Mouse (Mus musculus): Measurements from ENCODE around the gene Zfp46. TPM values are rescaled to one million over a fixed set of nuclear protein-coding genes. Genes with fewer than 3 reads are reported as not detected.

The Zfp46 gene
- polyA plus RNA-seq, 1 experiment from 2014 or later: 35.2 TPM

- Histone ChIP-seq H3K9ac (ENCODE audit: low read depth, low read length) (no peak overlapping the region), H3K27me3 (replicated peaks; ENCODE audit: control insufficient read depth, insufficient read depth, low read length) (no peaks in the 10 kb centered on the region), H3K36me3 (ENCODE audit: control insufficient read depth, insufficient read depth, low read length) (peaks cover 13% of the 10 kb centered on the region), H3K27ac (ENCODE audit: low read depth, low read length) (no peak overlapping the region), H3K4me1 (ENCODE audit: control insufficient read depth, insufficient read depth, low read depth, low read length) (no peaks in the 10 kb centered on the region; the same call in 1 of the 2 replicates), H3K4me3 (ENCODE audit: low read length) (no peak overlapping the region), H3K4me2 (ENCODE audit: low read length) (no peak overlapping the region), H3K9me3 (ENCODE audit: control insufficient read depth, low read length) (no peaks in the 10 kb centered on the region)
- no peak for ATAC-seq
- WGBS: 85% methylated on average over 4 of the region's 4 CpGs
These were observed 35.5 kb downstream of the Zfp46 start for GRCm38 (mm10) chr4:136320016-136320415.

- no peak for ATAC-seq
- no peaks in the 10 kb centered on the region for H3K4me1 ChIP-seq (ENCODE audit: control insufficient read depth, insufficient read depth, low read depth, low read length)
- H3K36me3 ChIP-seq (ENCODE audit: control insufficient read depth, insufficient read depth, low read length): peaks cover 13% of the 10 kb centered on the region
- no peak overlapping the region for H3K9ac ChIP-seq (ENCODE audit: low read depth, low read length)
- no peaks in the 10 kb centered on the region for H3K9me3 ChIP-seq (ENCODE audit: control insufficient read depth, low read length)
- 67% methylated on average over 2 of the region's 2 CpGs for WGBS
- H3K4me2 ChIP-seq (ENCODE audit: low read length): no peak overlapping the region
- no peak overlapping the region for H3K4me3 ChIP-seq (ENCODE audit: low read length)
- no peaks in the 10 kb centered on the region for H3K27me3 ChIP-seq (replicated peaks; ENCODE audit: control insufficient read depth, insufficient read depth, low read length)
- no peak overlapping the region for H3K27ac ChIP-seq (ENCODE audit: low read depth, low read length)
These were observed 39.7 kb downstream of the Zfp46 start for GRCm38 (mm10) chr4:136324226-136324625.

- H3K36me3 ChIP-seq (ENCODE audit: control insufficient read depth, insufficient read depth, low read length): peaks cover 6% of the 10 kb centered on the region
- no peak overlapping the region for H3K4me2 ChIP-seq (ENCODE audit: low read length)
- no peaks in the 10 kb centered on the region for H3K4me1 ChIP-seq (ENCODE audit: control insufficient read depth, insufficient read depth, low read depth, low read length)
- no peak for ATAC-seq
- no peak overlapping the region for H3K4me3 ChIP-seq (ENCODE audit: low read length)
- H3K9ac ChIP-seq (ENCODE audit: low read depth, low read length): no peak overlapping the region
- 85% methylated on average over 5 of the region's 5 CpGs for WGBS
- H3K9me3 ChIP-seq (ENCODE audit: control insufficient read depth, low read length): no peaks in the 10 kb centered on the region
- H3K27ac ChIP-seq (ENCODE audit: low read depth, low read length): no peak overlapping the region
- H3K27me3 ChIP-seq (replicated peaks; ENCODE audit: control insufficient read depth, insufficient read depth, low read length): no peaks in the 10 kb centered on the region
These were observed 42.8 kb downstream of the Zfp46 start for GRCm38 (mm10) chr4:136327238-136327637.

GRCm38 (mm10) chr4:136328115-136328514 is 43.6 kb downstream of the Zfp46 start:
- no peak overlapping the region for H3K4me2 ChIP-seq (ENCODE audit: low read length)

GRCm38 (mm10) chr4:136331709-136332108 is 47.2 kb downstream of the Zfp46 start:
- no peak overlapping the region for H3K27ac ChIP-seq (ENCODE audit: low read depth, low read length)
- WGBS: 96% methylated on average over 3 of the region's 3 CpGs
- H3K4me1 ChIP-seq (ENCODE audit: control insufficient read depth, insufficient read depth, low read depth, low read length): no peaks in the 10 kb centered on the region
- no peak for ATAC-seq
- H3K27me3 ChIP-seq (replicated peaks; ENCODE audit: control insufficient read depth, insufficient read depth, low read length): no peaks in the 10 kb centered on the region
- H3K4me2 ChIP-seq (ENCODE audit: low read length): no peak overlapping the region
- no peaks in the 10 kb centered on the region for H3K9me3 ChIP-seq (ENCODE audit: control insufficient read depth, low read length)
- H3K4me3 ChIP-seq (ENCODE audit: low read length): no peak overlapping the region
- peaks cover 12% of the 10 kb centered on the region for H3K36me3 ChIP-seq (ENCODE audit: control insufficient read depth, insufficient read depth, low read length)
- H3K9ac ChIP-seq (ENCODE audit: low read depth, low read length): no peak overlapping the region

More at GRCm38 (mm10) chr4:136328115-136328514, 43.6 kb downstream of the Zfp46 start:
- Histone ChIP-seq H3K36me3 (ENCODE audit: control insufficient read depth, insufficient read depth, low read length) (peaks cover 12% of the 10 kb centered on the region), H3K27ac (ENCODE audit: low read depth, low read length) (no peak overlapping the region), H3K27me3 (replicated peaks; ENCODE audit: control insufficient read depth, insufficient read depth, low read length) (no peaks in the 10 kb centered on the region), H3K9ac (ENCODE audit: low read depth, low read length) (no peak overlapping the region), H3K4me3 (ENCODE audit: low read length) (no peak overlapping the region), H3K4me1 (ENCODE audit: control insufficient read depth, insufficient read depth, low read depth, low read length) (no peaks in the 10 kb centered on the region), H3K9me3 (ENCODE audit: control insufficient read depth, low read length) (no peaks in the 10 kb centered on the region)
- ATAC-seq: no peak

- Histone ChIP-seq H3K4me2 (ENCODE audit: low read length) (no peak overlapping the region), H3K4me3 (ENCODE audit: low read length) (no peak overlapping the region), H3K27me3 (replicated peaks; ENCODE audit: control insufficient read depth, insufficient read depth, low read length) (no peaks in the 10 kb centered on the region), H3K9me3 (ENCODE audit: control insufficient read depth, low read length) (no peaks in the 10 kb centered on the region), H3K36me3 (ENCODE audit: control insufficient read depth, insufficient read depth, low read length) (peaks cover 9% of the 10 kb centered on the region; the same call in 1 of the 2 replicates), H3K9ac (ENCODE audit: low read depth, low read length) (no peak overlapping the region), H3K4me1 (ENCODE audit: control insufficient read depth, insufficient read depth, low read depth, low read length) (no peaks in the 10 kb centered on the region), H3K27ac (ENCODE audit: low read depth, low read length) (no peak overlapping the region)
- WGBS: 89% methylated on average over 3 of the region's 3 CpGs
- no peak for ATAC-seq
These were observed 48.7 kb downstream of the Zfp46 start for GRCm38 (mm10) chr4:136333191-136333590.

- H3K4me1 ChIP-seq (ENCODE audit: control insufficient read depth, insufficient read depth, low read depth, low read length): no peaks in the 10 kb centered on the region
- no peak overlapping the region for H3K4me3 ChIP-seq (ENCODE audit: low read length)
- no peak overlapping the region for H3K9ac ChIP-seq (ENCODE audit: low read depth, low read length)
- H3K27ac ChIP-seq (ENCODE audit: low read depth, low read length): no peak overlapping the region
- 69% methylated on average over 2 of the region's 2 CpGs for WGBS
- H3K4me2 ChIP-seq (ENCODE audit: low read length): no peak overlapping the region
- no peak for ATAC-seq
- H3K36me3 ChIP-seq (ENCODE audit: control insufficient read depth, insufficient read depth, low read length): peaks cover 8% of the 10 kb centered on the region; the same call in 1 of the 2 replicates
- no peaks in the 10 kb centered on the region for H3K27me3 ChIP-seq (replicated peaks; ENCODE audit: control insufficient read depth, insufficient read depth, low read length)
- no peaks in the 10 kb centered on the region for H3K9me3 ChIP-seq (ENCODE audit: control insufficient read depth, low read length)
These were observed 50.6 kb downstream of the Zfp46 start for GRCm38 (mm10) chr4:136335065-136335464.

- H3K27me3 ChIP-seq (replicated peaks; ENCODE audit: control insufficient read depth, insufficient read depth, low read length): no peaks in the 10 kb centered on the region
- H3K4me1 ChIP-seq (ENCODE audit: control insufficient read depth, insufficient read depth, low read depth, low read length): no peaks in the 10 kb centered on the region
- ATAC-seq: no peak
- peaks cover 9% of the 10 kb centered on the region; the same call in 1 of the 2 replicates for H3K36me3 ChIP-seq (ENCODE audit: control insufficient read depth, insufficient read depth, low read length)
- no peak overlapping the region for H3K4me2 ChIP-seq (ENCODE audit: low read length)
- no peak overlapping the region for H3K27ac ChIP-seq (ENCODE audit: low read depth, low read length)
- H3K9ac ChIP-seq (ENCODE audit: low read depth, low read length): no peak overlapping the region
- 75% methylated on average over 4 of the region's 4 CpGs for WGBS
- H3K4me3 ChIP-seq (ENCODE audit: low read length): no peak overlapping the region
- no peaks in the 10 kb centered on the region for H3K9me3 ChIP-seq (ENCODE audit: control insufficient read depth, low read length)
These were observed 52.6 kb downstream of the Zfp46 start for GRCm38 (mm10) chr4:136337129-136337528.

Measured in hindbrain, embryonic 16.5 days (tissue).